ENCODE assay signal across 17 mouse cellular contexts in genomic region chr11:72537503-72537902, GRCm38 (mm10). TPM values are rescaled to one million over a fixed set of nuclear protein-coding genes. Genes with fewer than 3 reads are reported as not detected.
"Had no signal": no experiment of that assay in that cellular context is flagged by ENCODE, and none has a peak within 500 bp of the region (broad histone marks: within the 10 kb centered on the region; RNA-seq: fewer than 3 reads in every experiment).

No protein-coding gene starts in this region.

- H3K9me3 ChIP-seq: limb, embryonic 12.5 days; limb, embryonic 15.5 days; liver, embryonic 15.5 days; midbrain, embryonic 15.5 days; neural tube, embryonic 12.5 days; neural tube, embryonic 15.5 days had no signal

- H3K4me3 ChIP-seq: limb, embryonic 12.5 days; limb, embryonic 15.5 days; liver, embryonic 15.5 days; midbrain, embryonic 15.5 days; neural tube, embryonic 12.5 days; neural tube, embryonic 15.5 days had no signal

- DNase-seq: lung, adult 2 months; right cerebral cortex, adult 18-20 months; right cerebral cortex, postnatal 14 days; right cerebral cortex, postnatal 4 days; thymus, adult 2 months; thymus, postnatal 14 days; thymus, postnatal 4 days had no signal

- H3K36me3 ChIP-seq: limb, embryonic 12.5 days; limb, embryonic 15.5 days; liver, embryonic 15.5 days; midbrain, embryonic 15.5 days; neural tube, embryonic 12.5 days; neural tube, embryonic 15.5 days had no signal

- H3K4me1 ChIP-seq: limb, embryonic 12.5 days; midbrain, embryonic 15.5 days; neural tube, embryonic 12.5 days; neural tube, embryonic 15.5 days had no signal

- H3K27ac ChIP-seq: limb, embryonic 12.5 days; limb, embryonic 15.5 days; liver, embryonic 15.5 days; midbrain, embryonic 15.5 days; neural tube, embryonic 12.5 days; neural tube, embryonic 15.5 days; stomach, postnatal 0 days had no signal

- H3K27me3 ChIP-seq: limb, embryonic 12.5 days; limb, embryonic 15.5 days; liver, embryonic 15.5 days; midbrain, embryonic 15.5 days; neural tube, embryonic 12.5 days; neural tube, embryonic 15.5 days had no signal

- H3K4me2 ChIP-seq: limb, embryonic 12.5 days; limb, embryonic 15.5 days; liver, embryonic 11.5 days; liver, embryonic 15.5 days; midbrain, embryonic 11.5 days; midbrain, embryonic 15.5 days; neural tube, embryonic 12.5 days; neural tube, embryonic 15.5 days had no signal

- H3K9ac ChIP-seq: limb, embryonic 12.5 days; limb, embryonic 15.5 days; liver, embryonic 15.5 days; midbrain, embryonic 15.5 days; neural tube, embryonic 12.5 days; neural tube, embryonic 15.5 days had no signal

- ATAC-seq: midbrain, embryonic 15.5 days had no signal

RNA-seq across cellular contexts. Expression of gene Spns3, which starts 12.8 kb away (rescaled TPM):
- polyA plus RNA-seq: limb, embryonic 12.5 days; midbrain, embryonic 11.5 days; midbrain, embryonic 15.5 days; neural tube, embryonic 12.5 days; stomach, embryonic 14.5 days had no signal
